Mouse (Mus musculus) hindlimb bud, embryonic 11.5 days (tissue): ENCODE measurements at regions not wholly inside any gene's neighbourhood (a gene's known extent, or its start where the extent isn't known, plus 50 kb on each side); places are given as distances from the start of the nearest gene placed in this dataset.

Experiments used
- DNase-seq: peaks from one replicate; pipeline ENCODE4 v3.0.0-alpha.2; 2012; ENCODE audit warnings: low read depth, low spot score; ENCODE audit errors: extremely low spot score

- DNase-seq = no peak
Measured at GRCm38 (mm10) chr9:61819836-61820235, 94.5 kb downstream of the Rplp1 start.

GRCm38 (mm10) chr9:61816589-61817179 lies 97.7 kb downstream of the Rplp1 start:
- DNase-seq = no peak

GRCm38 (mm10) chr9:61815995-61816394 lies 98.3 kb downstream of the Rplp1 start:
- no peak for DNase-seq

GRCm38 (mm10) chr9:61813291-61813690 lies 101.1 kb downstream of the Rplp1 start:
- no peak for DNase-seq

GRCm38 (mm10) chr9:61812315-61812714 lies 102.0 kb downstream of the Rplp1 start:
- DNase-seq = no peak

GRCm38 (mm10) chr9:61810456-61810855 lies 103.9 kb downstream of the Rplp1 start:
- no peak for DNase-seq

- no peak for DNase-seq
Measured at GRCm38 (mm10) chr9:61808351-61809225, 105.8 kb downstream of the Rplp1 start.

GRCm38 (mm10) chr9:61805971-61806370 lies 108.4 kb downstream of the Rplp1 start:
- no peak for DNase-seq

GRCm38 (mm10) chr9:61803555-61803954 lies 110.8 kb downstream of the Rplp1 start:
- DNase-seq = no peak

GRCm38 (mm10) chr9:61802694-61803093 lies 111.6 kb downstream of the Rplp1 start:
- no peak for DNase-seq

GRCm38 (mm10) chr9:61799535-61799934 lies 114.8 kb downstream of the Rplp1 start:
- no peak for DNase-seq

- no peak for DNase-seq
Measured at GRCm38 (mm10) chr9:61795910-61796309, 118.4 kb downstream of the Rplp1 start.

GRCm38 (mm10) chr9:61791435-61792064 lies 122.8 kb downstream of the Rplp1 start:
- no peak for DNase-seq

GRCm38 (mm10) chr9:61790849-61791248 lies 123.5 kb downstream of the Rplp1 start:
- no peak for DNase-seq

- DNase-seq = peak; percentile 5
Measured at GRCm38 (mm10) chr9:61789066-61789897, 125.1 kb downstream of the Rplp1 start.

GRCm38 (mm10) chr9:61781469-61781868 lies 132.9 kb downstream of the Rplp1 start:
- no peak for DNase-seq

GRCm38 (mm10) chr9:61780186-61780939 lies 134.0 kb downstream of the Rplp1 start:
- no peak for DNase-seq

GRCm38 (mm10) chr9:61779165-61779564 lies 135.2 kb downstream of the Rplp1 start:
- no peak for DNase-seq

- DNase-seq = no peak
Measured at GRCm38 (mm10) chr9:61776446-61776845, 137.9 kb downstream of the Rplp1 start.

- DNase-seq = no peak
Measured at GRCm38 (mm10) chr9:61770207-61770955, 144.0 kb downstream of the Rplp1 start.
